ENCODE assay signal across 9 mouse cellular contexts in genomic region chr7:39487854-39488205, GRCm38 (mm10). TPM values are rescaled to one million over a fixed set of nuclear protein-coding genes. Genes with fewer than 3 reads are reported as not detected.
DNase-seq lines count a peak whose midpoint lies in the region; ATAC-seq and TF ChIP-seq lines count a peak whose summit lies in the region.
"Had no signal": no experiment of that assay in that cellular context is flagged by ENCODE, and none has a peak within 500 bp of the region (broad histone marks: within the 10 kb centered on the region; RNA-seq: fewer than 3 reads in every experiment).

No protein-coding gene starts in this region.

- ATAC-seq in forebrain, postnatal 0 days = peak; percentile 34; the same call in 1 of the 2 replicates
- ATAC-seq in liver, embryonic 15.5 days (ENCODE audit: insufficient read depth) = no peak
- no peak for ATAC-seq in activated CD4-positive, CD25-positive, alpha-beta regulatory T cell, adult 4 months

- intact Hi-C loops in gastrocnemius, postnatal 14 days (cut with DNase I; ENCODE audit: low total_unique reads) = no loop called here

- TF ChIP-seq POLR2A in ES-Bruce4 (IDR thresholded peaks at IDR 0.05; ENCODE audit: insufficient read depth, low read length) = no peak

- no peak overlapping the region for H3K9ac ChIP-seq in ES-Bruce4 (ENCODE audit: low read depth, poor library complexity, severe bottlenecking)
- peak overlapping the region; percentile 97 for H3K9ac ChIP-seq in forebrain, postnatal 0 days
- no peak overlapping the region for H3K9ac ChIP-seq in liver, embryonic 15.5 days

- DNase-seq in heart, adult 11 months = peak; percentile 36
- DNase-seq in heart, adult 9 months (ENCODE audit: low spot score in 2 of 2) = no peak
- no peak for DNase-seq in forebrain, postnatal 0 days
- DNase-seq in right cerebral cortex, postnatal 36 days (ENCODE audit: low spot score in 2 of 2) = no peak
- DNase-seq in gastrocnemius, postnatal 14 days = no peak
- DNase-seq: adrenal gland, adult 8-10 months had no signal

- no peak for TF ChIP-seq CTCF in ES-Bruce4 (IDR thresholded peaks at IDR 0.05; ENCODE audit: low read depth, low read length)
- TF ChIP-seq CTCF in forebrain, postnatal 0 days (IDR thresholded peaks at IDR 0.05; ENCODE audit: low read depth) = no peak

- H3K4me1 ChIP-seq in ES-Bruce4 (ENCODE audit: control insufficient read depth, insufficient read depth, low read length) = no peaks in the 10 kb centered on the region
- no peaks in the 10 kb centered on the region; the same call in 1 of the 2 replicates for H3K4me1 ChIP-seq in forebrain, postnatal 0 days (ENCODE audit: insufficient read depth)
- H3K4me1 ChIP-seq in liver, embryonic 15.5 days (replicated peaks) = no peaks in the 10 kb centered on the region

- H3K27ac ChIP-seq in ES-Bruce4 (ENCODE audit: insufficient read depth, low read length) = no peak overlapping the region
- H3K27ac ChIP-seq in forebrain, postnatal 0 days (ENCODE audit: low read depth, low read length) = peak overlapping the region; percentile 80; the same call in 1 of the 2 replicates
- H3K27ac ChIP-seq in liver, embryonic 15.5 days (replicated peaks) = no peak overlapping the region

- no peaks in the 10 kb centered on the region for H3K9me3 ChIP-seq in ES-Bruce4 (replicated peaks; ENCODE audit: control insufficient read depth, insufficient read depth, low read length, poor library complexity, severe bottlenecking)
- no peaks in the 10 kb centered on the region for H3K9me3 ChIP-seq in forebrain, postnatal 0 days (ENCODE audit: low read length)
- H3K9me3 ChIP-seq in liver, embryonic 15.5 days (replicated peaks) = no peaks in the 10 kb centered on the region

- H3K4me2 ChIP-seq in forebrain, postnatal 0 days (ENCODE audit: low read depth) = peak overlapping the region; percentile 71
- peak overlapping the region; percentile 59 for H3K4me2 ChIP-seq in liver, embryonic 15.5 days

- H3K4me3 ChIP-seq in ES-Bruce4 (ENCODE audit: low read depth, low read length) = peak overlapping the region; percentile 85
- H3K4me3 ChIP-seq in forebrain, postnatal 0 days (ENCODE audit: low read depth, low read length) = peak overlapping the region; percentile 51
- no peak overlapping the region for H3K4me3 ChIP-seq in liver, embryonic 15.5 days (replicated peaks)

- WGBS in forebrain, postnatal 0 days = 29% methylated on average over 9 of the region's 9 CpGs
- 51% methylated on average over 9 of the region's 9 CpGs for WGBS in liver, embryonic 15.5 days (ENCODE audit: insufficient replicate concordance)

- H3K27me3 ChIP-seq in ES-Bruce4 (ENCODE audit: control insufficient read depth, insufficient read depth, low read length, poor library complexity, severe bottlenecking) = no peaks in the 10 kb centered on the region
- no peaks in the 10 kb centered on the region for H3K27me3 ChIP-seq in forebrain, postnatal 0 days (ENCODE audit: insufficient read depth, low read length)
- H3K27me3 ChIP-seq in liver, embryonic 15.5 days = no peaks in the 10 kb centered on the region

- no peaks in the 10 kb centered on the region for H3K36me3 ChIP-seq in ES-Bruce4 (ENCODE audit: control insufficient read depth, insufficient read depth, low read length, poor library complexity, severe bottlenecking)
- H3K36me3 ChIP-seq in forebrain, postnatal 0 days (ENCODE audit: insufficient read depth) = no peaks in the 10 kb centered on the region
- no peaks in the 10 kb centered on the region for H3K36me3 ChIP-seq in liver, embryonic 15.5 days (replicated peaks)

- no peak for TF ChIP-seq EP300 in ES-Bruce4 (IDR thresholded peaks at IDR 0.05; ENCODE audit: insufficient read depth, low read depth, low read length)

RNA-seq across cellular contexts. Expression of gene Zfp619, which starts 29.7 kb away (rescaled TPM):
- 2.8 and 3.1 TPM in 2 replicates for polyA plus RNA-seq in ES-Bruce4 (2011; ENCODE audit: insufficient read depth, insufficient read length, low read depth, missing spikeins)
- total RNA-seq in forebrain, postnatal 0 days (2014; rRNA removed) = 4.8 and 6.6 TPM in 2 replicates
- polyA plus RNA-seq in forebrain, postnatal 0 days (2015; fragmentation: Nextera tagmentation; extraction: Ambion mirVana) = 1.0 and 1.2 TPM in 2 replicates
- polyA plus RNA-seq in liver, embryonic 15.5 days (2015; fragmentation: Nextera tagmentation; extraction: Ambion mirVana) = 0.29 and 0.30 TPM in 2 replicates
- polyA plus RNA-seq in activated CD4-positive, CD25-positive, alpha-beta regulatory T cell, adult 4 months (2017; shearing (Covaris generic)) = 1 to 10 TPM in 1 of 2 experiments, under 1 TPM in 1; 0.70 to 1.0 TPM
- 1 to 10 TPM in 1 of 2 experiments, under 1 TPM in 1; 1.00 to 1.1 TPM for total RNA-seq in gastrocnemius, postnatal 14 days (2021)
